Mouse (Mus musculus): ENCODE data around the gene Tmem104.

Gene Tmem104

DNA sequence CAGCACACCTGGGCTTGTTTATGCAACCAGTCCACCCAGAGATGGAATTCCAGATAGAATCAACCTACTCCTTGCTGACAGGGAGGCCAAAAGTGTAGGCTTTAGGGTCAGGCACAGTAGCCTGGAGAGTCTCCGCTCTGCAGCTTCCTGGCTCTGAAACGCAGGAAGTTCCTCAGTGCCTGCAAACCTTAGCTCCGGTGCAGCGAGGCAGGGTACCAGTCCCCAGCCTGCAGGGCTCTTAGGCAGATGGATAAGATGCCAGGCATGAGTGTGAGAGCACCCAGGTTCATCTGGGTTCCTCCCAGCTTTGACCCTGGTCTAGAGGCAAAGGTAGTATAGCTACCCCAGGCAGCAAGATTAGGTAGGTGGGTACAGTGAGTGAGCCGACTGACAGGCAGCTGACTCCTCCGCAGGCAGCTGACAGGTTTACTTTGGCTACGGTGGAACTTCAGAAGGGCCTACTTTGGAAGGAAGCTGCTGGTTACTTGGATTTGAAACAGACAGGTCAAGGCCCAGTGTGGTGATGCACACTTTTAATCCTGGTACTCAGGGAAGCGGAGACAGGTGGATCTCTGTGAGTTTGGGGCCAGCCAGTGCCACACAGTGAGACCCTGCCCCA lies 19.5 kb upstream of the Tmem104 start:
- DNase-seq = no peak

DNA sequence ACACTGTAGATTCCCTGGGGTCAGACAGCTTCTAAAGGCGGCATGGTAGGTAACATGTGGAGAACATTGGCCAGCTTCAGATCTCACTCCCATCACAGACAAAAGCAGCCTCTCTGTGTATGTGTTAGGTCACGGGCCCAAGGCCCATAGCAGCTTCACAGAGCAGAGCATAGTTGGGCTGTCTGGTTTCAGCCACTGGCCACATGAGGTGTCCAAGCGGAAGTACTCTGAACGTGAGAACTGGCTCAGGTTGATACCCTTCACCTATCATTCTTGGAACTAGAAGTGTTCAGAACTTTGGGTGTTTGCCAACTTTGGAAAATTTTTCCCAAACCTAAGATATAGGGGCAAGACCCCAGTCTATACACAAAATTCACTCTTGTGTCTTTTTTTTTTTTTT lies 17.9 kb upstream of the Tmem104 start:
- no peak for DNase-seq

DNA sequence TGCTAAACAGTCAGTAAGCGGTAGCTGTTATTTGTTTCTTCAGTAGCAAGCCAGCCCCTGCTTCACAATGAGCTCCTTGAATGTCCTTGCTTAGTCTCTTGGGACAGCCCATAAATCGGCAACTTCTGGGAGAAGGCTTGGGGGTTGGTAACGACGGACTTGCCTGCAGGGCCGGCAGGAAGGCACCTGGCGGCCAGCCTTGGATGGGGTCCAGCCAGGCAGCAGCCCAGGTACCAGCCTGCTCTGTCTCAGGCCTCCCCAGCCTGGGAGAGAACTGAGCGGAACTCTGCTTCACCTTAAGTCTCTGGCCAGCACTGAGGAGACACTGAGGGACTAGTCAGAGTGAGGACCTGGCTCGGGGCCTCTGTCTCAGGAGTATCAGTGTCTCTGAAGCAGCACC lies 16.2 kb upstream of the Tmem104 start:
- DNase-seq = peak; percentile 70

DNA sequence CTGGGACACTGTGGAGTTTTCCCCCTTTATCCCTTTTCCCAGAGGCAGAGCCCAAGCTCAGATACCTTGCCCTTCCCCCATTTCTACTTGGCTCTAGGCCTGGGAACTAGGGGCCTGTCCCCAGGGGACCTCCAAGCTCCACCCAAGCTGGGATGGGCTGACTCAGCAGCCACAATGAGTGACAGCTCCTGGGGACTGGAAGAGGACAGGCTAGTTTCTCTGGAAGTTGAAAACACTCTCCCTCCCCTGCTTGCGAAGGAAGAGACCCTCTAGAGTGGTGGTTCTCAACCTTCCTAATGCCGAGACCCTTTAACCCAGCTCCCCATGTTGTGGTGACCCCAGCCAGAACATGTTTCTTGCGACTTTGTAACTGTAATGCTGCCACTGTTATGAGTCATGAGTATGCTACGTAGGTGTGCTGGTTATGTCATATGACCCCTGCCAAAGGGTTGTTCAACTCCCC lies 14.4 kb upstream of the Tmem104 start:
- DNase-seq = peak; percentile 82

DNA sequence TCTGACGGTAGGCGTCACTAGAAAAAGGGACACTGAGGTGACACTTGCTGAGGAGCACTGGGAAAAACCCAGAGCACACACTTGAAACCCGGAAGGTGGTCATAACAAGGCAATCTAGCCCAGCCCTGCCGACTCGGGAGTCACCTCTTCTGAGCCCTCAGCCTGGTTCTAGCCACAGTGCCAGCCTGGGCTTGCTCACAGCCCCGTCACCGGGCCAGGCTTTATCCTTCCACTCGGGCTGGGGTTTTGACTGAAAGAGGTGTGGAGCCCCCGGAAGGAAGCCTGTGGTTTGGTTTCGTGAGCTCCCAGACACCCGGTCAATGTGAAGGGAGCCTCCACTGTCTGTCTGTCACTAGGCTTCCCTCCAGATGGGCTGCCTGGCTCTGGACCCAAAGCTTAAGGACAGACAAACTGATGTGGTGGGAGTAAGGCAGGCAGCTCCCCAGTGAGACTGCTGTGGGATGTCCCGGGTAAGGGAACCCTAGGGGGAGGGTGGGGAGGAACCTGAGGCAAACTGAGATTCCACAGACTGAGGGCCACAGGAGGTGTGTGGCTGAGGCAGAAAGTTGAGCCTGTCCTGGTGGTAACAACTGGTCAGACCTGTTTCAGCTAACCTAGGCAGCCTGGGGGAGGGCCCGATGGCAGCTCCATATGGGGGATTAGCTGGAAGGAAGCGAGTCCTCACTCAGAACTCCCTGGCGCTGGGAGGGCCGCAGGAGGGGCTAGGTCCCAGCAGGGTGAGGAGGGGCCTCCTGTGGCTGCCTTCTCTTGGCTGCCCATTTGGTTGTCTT lies 13.5 kb upstream of the Tmem104 start:
- peak; percentile 66 for DNase-seq

DNA sequence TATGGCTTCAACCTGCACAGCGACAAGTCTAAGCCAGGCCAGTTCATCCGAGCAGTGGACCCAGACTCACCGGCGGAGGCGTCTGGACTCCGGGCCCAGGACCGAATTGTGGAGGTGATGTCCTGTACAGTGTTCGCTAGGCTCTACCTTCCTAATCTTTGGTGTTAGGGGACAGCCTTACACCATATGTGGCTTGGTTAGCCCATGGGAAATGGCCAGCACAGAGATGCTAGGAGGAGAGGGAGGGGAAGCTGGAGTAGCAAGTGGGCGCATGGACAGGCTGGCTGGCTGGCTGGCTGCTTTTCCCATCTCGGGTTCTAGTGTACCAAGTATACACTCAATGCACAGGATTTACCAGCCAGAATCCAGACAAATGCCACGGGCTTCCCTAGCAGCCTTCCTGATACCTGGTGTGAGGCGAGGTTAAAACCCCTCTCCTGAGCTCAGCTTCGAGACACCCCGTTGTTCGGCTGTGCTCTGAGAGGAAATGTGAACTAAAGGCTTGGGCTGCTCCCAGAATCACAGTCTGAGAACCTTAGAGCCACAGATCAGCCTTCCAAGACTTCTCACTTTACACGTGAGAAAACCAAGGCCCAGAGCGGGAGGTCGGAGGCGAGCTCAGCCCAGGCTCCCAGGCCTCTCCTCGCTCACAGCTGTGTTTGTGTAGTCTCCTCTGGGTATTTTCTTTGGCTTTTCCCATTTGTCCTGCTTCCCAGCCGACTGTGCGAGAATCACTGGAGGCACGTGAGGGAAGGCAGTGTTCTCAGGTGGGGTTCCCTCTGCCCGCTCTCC lies 10.7 kb upstream of the Tmem104 start:
- no peak for DNase-seq

DNA sequence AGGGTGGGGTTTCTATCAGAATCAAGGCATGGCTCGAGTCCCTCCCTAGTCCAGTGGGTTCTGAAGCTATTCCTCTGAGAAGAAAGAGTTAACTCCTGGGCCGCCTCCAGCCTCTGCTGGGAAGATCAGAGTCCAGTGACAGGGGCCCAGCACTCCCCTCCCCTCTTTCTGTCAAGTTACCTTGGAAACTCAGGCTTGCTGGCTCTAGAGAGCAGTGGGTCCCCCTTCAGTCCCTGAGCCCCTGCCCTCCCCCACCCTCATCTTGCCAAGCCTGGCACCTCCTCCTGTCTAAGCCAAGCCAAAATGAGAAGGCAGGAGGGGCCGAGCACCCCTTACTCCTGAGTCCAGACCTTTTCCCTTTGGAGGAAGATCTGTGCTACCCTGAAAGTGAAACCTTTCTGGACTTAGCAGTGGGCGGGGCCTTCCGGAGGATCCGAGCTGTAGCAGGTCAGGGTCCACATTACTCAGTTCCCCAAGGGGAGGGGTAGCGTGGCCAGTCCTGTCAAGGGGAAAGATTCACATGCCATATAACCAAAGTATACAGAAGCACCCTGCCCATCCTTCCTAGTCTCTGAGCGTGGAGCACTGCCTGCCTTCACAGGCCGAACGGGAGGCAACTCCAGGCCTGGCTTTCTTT lies 9.6 kb upstream of the Tmem104 start:
- DNase-seq = peak; percentile 80

DNA sequence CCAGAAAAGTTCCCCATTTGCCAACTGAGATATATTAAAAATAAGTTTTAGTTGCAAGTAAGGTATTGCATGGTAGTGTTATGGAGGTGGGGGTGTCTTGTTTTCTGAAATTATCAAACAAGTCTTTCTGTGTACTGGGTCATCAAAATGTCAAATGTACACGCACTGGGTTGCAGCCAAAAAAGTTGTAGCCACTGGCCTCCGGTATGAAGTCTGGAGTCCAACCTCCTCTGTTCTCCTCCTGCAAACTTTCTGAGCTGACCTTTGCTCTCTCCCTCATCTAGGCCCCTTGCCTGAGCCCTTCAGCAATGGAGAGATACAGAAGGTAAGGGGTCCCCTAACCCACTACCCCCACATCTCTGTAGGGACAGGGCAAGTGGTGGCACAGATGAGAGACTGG lies 8.5 kb upstream of the Tmem104 start:
- DNase-seq = no peak

DNA sequence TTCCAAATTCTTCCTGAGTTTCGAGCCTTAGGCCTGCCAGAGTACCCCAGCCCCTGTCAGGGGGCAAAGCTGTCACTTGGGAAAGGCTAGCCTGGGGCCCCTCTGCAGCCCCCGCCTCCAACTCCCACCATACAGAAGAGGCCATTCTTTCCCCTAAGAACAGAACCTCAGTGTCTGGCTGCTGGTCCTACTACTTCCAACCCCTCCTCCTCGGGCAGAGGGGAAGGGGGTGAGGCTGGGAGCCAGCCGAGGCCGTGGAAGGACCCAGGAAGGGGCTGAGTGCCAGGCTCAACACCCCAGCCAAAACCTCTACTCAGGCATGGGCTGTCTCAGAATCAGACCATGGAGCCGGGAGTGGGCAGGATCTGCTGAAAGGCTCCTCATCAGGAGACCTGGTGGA lies 8.1 kb upstream of the Tmem104 start:
- DNase-seq = no peak

DNA sequence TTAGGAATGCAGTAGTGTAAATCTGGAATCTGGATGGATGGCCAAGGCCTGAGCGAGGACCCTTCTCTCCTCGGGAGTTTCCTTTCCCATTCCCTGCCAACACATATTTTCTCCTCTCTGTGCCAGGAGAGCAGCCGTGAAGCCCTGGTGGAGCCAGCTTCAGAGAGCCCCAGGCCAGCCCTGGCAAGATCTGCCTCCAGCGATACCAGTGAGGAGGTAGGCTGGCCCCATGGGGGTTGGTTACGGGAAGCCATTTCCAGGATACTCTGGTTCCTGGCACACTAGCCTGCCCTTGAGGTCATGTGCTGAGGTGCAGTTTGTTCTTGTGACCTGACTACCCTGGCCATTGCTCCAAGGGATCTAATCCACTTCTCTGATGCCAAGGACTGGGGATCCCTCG lies 7.4 kb upstream of the Tmem104 start:
- DNase-seq = no peak

DNA sequence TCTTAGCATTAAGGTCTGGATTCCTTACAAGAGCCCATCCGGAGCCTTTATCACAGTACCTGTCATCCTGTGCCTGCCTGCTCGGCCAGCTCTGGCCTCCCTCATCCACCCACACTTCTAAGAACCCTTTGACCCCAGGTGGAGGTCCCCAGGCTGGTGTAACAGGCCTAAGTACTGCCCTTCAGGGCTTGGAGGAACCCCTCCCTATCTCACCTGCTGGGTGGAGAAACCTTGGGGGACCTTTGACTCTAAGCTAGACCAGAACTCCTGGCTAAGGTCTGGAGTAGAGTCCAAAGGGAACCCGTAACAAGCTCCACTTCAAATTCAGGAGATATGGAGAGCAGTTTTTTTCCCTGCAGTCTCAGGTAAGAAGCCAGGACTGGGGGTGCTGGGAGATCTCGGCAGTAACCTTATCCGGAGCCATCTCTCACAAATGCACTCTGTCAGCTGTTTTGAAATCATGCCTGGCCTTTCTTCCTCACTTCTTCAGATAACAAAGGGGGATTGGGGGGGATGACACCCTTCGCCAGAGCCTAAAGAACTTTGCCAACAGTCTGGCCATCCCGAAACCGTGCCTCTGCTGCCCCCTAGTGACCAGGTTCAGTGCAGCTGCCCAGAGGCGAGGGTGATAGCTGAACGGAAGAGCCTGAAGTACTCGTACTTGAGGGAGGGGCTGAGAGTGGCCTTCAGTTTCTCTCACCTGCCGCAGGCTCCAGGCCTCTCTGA lies 5.2 kb upstream of the Tmem104 start:
- DNase-seq = peak; percentile 91

DNA sequence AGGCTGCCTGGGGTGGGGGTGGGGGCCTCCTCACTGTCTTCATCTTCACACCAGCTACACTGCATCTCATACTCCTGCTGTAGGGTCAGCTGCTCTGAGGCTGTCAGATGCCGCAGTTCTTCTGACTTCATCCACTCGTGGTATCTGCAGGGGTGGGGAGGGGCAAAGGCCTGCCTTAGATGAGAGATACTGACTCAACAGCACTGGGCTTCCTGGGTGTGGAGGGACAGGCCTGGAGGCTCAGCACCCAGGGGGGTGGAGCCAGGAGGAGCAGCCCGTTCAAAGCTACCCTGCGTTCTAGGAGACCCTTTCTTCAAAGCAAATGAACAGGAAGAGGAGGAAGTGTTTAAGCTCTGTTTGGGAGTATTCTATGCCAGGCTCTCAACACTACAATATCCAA lies 2.3 kb upstream of the Tmem104 start:
- DNase-seq = no peak

DNA sequence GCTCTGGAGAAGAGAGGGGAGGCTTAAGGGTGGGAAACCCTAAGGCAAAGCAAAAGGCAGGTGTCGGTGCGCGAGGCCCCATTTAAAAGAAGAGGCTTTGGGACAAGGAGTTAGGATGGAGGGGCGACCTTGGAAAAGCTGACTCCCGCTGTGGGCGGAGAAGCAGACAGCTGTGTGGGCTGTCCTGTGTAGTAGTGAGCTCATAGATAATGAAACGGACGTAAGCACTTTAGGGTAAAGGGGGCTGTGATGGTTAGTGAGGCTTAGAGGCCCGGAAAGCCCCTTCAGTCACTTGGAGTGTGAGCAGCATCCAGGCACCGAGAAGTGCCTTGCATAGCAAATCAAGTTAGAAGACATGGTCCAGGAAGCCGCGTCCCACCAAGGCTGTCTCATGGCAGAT lies 406 bp downstream of the Tmem104 start, which contains the start of gene Nat9:
TSS of gene Nat9 (minus strand) at position 167 of the 400 bp plus-strand sequence.
- DNase-seq = no peak

DNA sequence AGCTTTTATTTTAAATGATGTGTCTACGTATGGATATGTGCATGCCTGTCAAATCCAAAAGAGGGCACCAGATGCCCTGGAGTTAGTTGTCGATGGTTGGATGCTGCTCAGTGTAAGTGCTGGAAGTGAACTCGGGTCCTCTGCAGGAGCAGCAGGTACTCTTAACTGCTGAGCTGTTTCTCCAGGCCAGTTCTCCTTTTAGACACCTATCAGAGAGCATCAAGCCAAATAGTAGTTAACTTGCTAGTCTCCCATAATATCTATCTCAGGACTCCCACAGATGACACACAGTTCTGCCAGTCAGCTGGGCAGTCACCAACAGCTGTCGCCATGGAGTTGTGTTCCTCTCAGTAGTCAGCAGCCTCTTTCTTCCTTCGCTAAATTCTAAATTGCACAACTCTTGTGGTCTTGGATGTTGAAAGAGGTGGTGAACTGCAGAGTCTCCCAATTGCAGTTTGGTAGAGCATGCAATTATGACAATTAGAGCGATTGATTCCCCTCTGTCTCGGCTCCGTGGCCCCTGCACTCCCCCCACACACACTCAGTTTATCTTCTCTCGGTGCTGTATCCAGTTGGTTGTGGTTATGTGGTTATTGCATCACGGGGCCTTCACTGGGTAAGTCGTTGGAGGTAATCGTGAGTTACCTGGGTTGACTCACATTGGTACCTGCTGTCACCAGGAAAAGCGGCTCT lies 1.4 kb downstream of the Tmem104 start:
- DNase-seq = no peak

DNA sequence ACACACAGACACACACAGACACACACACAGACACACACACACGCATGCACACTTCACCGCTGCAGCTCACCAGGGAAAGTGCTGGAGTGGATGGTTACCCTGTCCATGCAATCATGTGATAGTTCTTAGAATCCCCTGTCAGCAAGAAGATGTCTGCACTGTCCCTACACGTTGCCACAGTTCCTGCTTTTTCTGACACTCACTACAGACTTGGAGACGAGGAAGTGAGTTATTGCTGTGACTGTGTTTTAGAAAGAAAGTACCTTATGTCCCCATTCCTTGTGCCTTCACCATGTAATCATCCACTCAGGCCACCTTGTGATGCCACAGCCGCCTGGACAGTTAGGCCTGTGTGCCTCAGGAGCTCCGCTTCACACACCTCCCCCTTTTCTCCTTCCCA lies 2.0 kb downstream of the Tmem104 start:
- DNase-seq = no peak

DNA sequence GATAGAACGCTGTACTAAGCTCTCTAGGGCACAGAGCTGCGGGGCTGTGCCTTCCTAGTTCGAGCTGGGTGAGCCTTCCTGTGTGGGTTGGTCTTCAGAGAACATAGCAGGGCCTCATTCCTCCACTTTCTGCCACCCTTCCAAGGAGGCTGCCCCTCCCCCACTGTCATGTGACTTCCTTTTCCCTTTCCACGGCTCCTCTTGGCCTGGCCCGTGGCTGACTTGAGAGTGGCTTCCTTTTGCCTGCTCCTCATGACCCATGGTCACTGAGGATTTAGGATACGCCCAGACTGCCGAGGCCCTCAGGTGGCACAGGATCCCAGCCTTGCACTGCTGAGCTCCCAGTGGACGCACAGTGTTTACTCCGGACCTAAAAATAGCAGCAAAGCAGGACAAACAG lies 4.9 kb downstream of the Tmem104 start:
- peak; percentile 81 for DNase-seq

DNA sequence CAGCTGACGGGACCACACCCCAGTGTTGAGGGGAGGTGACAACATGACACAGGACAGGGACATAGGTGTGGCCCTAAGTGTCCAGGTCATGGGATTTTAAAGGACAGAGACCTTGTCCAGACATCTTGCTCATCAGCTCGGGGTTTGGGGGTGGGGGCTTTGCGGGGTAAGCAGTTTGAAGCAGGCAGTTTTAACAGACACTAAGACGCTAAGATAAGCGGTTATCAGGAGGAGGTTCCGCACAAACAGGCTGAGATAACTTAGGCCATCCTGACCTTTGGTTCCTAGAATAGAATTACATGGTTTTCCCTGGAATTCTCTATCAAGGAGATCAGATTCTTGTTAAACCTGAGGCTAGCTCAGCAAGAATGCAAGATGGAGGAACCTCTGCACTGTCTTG lies 7.4 kb downstream of the Tmem104 start:
- no peak for DNase-seq

DNA sequence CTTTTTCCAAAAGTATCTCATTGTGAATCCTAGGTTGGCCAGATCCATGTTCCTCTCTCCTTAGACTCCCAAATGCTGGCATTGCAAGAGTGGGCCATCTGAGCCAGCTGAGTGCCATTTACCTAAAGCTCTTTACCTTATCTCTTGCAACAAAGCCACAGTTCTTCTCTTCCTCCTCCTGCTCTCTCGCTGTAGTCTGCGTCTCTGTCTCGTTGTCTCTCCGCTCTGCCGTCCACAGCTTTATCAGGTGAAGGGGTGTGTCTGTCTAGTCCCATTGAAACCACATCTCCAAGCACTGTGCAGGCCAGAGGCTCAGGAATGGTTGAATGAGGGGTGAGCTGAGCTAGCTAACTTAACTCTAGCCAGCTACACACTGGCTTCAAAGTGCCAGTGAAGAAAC lies 8.6 kb downstream of the Tmem104 start:
- no peak for DNase-seq

DNA sequence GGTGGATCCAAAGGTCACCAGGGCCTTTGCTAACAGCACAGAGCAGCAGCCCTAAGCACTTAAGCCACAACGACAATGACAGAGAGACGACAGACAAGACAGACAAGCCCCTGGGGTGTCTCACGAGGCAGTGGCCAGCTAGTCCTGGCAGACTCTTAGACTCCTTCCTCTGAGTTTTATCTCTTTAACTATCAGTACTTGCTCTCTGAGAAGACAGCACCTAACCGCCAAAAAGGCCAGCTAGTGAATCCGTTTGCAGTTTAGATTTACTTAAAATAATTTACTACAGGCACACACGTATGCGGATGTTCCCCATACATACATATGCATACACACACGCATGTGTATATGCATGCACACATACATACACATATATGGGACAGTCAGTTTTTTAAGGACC lies 10.3 kb downstream of the Tmem104 start:
- DNase-seq = no peak

DNA sequence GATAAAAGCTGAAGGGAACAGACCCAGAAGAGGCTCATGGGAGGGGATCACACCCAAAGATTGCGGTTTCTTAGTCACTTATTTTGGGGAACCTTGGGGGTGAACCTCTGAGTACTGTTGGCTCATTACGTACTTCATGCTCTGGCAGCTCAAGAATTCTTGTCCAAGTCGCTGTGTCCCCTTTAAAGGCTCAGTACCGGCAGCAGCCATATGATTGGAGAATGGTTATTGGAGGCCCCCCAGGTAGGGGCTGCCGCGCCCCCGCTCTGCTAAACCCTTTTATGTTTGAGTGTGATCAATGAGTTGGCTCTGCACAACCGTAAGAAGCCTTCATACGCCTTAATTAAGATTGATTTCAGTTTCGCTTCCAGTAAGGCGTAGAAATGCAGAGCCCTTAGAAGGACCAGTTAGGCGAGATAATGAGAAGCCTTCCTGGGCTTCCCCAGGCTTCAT lies 11.7 kb downstream of the Tmem104 start:
- no peak for DNase-seq

DNA sequence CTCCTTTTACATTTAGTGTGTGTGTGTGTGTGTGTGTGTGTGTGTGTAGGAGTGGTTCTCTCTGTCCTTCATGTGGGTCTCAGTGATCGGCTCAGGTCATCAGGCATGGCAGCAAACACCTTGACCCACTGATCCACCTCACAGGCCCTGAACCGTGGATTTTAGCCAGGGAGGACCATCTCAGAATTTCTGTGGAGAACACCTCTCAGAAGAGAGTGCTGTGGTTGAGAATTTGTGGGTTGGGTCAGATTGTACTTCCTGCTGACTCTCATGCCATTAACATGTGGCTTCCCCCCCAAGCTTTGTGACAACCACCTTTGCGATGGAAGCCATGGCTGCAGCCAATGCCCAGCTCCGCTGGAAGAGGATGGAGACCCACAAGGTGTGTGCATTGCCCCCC lies 13.2 kb downstream of the Tmem104 start:
- no peak for DNase-seq

DNA sequence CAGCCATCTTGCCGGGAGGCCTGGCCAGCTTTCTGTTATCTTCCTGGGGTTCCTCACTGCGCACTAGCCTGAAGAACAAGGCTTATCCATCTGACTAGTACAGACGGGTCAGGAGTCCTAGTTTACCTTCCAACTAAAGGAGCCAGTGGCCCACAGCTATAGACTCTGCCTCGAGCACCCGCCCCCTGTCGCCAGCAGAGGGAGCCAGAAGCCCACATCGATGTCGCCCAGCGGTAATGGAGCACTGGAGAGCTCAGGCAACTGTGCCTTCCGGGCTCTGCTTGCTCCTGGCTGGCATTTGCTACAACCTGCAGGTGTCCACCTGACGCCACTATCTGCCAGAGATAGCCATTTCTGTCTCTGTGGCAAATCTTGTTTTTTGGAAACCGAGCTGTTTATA lies 15.0 kb downstream of the Tmem104 start:
- peak; percentile 90 for DNase-seq
